Mouse (Mus musculus) myocyte (in vitro differentiated cells): ENCODE measurements at regions not wholly inside any gene's neighbourhood (a gene's known extent, or its start where the extent isn't known, plus 50 kb on each side); places are given as distances from the start of the nearest gene placed in this dataset.

Experiments
- H3K27me3 ChIP-seq: one replicate; pipeline ENCODE4 v1.6.1; 2011; ENCODE audit not compliant: control insufficient read depth, insufficient read depth, insufficient read length
- H3K36me3 ChIP-seq: one replicate; pipeline ENCODE4 v1.6.1; 2011; ENCODE audit not compliant: control insufficient read depth, insufficient read depth
- H3K4me2 ChIP-seq: one replicate; pipeline ENCODE4 v1.6.1; 2011; ENCODE audit warnings: low read depth, control low read depth
- H3K4me3 ChIP-seq: one replicate; pipeline ENCODE4 v1.5.1; 2011; ENCODE audit warnings: mild to moderate bottlenecking, control low read depth, moderate library complexity
- H3K79me2 ChIP-seq: one replicate; pipeline ENCODE4 v1.6.1; 2011; ENCODE audit not compliant: control insufficient read depth, insufficient read depth
- H3ac ChIP-seq: one replicate; pipeline ENCODE4 v1.6.1; 2011; ENCODE audit not compliant: control insufficient read depth, insufficient read length
- CEBPB ChIP-seq: IDR thresholded peaks from 2 replicates; pipeline ENCODE4 v1.6.1; 2011; ENCODE audit warnings: mild to moderate bottlenecking, moderate library complexity; ENCODE audit not compliant: poor library complexity, insufficient read depth, severe bottlenecking
- E2F4 ChIP-seq: IDR thresholded peaks from one replicate; pipeline ENCODE4 v1.6.1; 2011; ENCODE audit warnings: mild to moderate bottlenecking, control low read depth, moderate library complexity; ENCODE audit not compliant: insufficient read depth
- MAX ChIP-seq: IDR thresholded peaks from one replicate; pipeline ENCODE4 v1.6.1; 2011; ENCODE audit warnings: low read depth, mild to moderate bottlenecking, control low read depth
- MYOD1 ChIP-seq, 3 experiments: IDR thresholded peaks; one replicate each; pipeline ENCODE4 v1.6.1; 2011; ENCODE audit warnings: control low read depth in 2 of 3, low read depth in 2 of 3, mild to moderate bottlenecking in 2 of 3, moderate library complexity in 1 of 3; ENCODE audit not compliant: insufficient read length in 2 of 3, control insufficient read depth in 1 of 3
- MYOG ChIP-seq, 3 experiments: IDR thresholded peaks; one replicate each; pipeline ENCODE4 v1.6.1; 2011; ENCODE audit warnings: control low read depth in 2 of 3, low read depth in 2 of 3, mild to moderate bottlenecking in 2 of 3; ENCODE audit not compliant: insufficient read length in 2 of 3, control insufficient read depth in 1 of 3, insufficient read depth in 1 of 3
- POLR2A ChIP-seq: IDR thresholded peaks from one replicate; pipeline ENCODE4 v1.6.1; 2011; ENCODE audit warnings: low read depth, mild to moderate bottlenecking, control low read depth, moderate library complexity; ENCODE audit not compliant: insufficient read length
- POLR2AphosphoS2 ChIP-seq: IDR thresholded peaks from one replicate; pipeline ENCODE4 v1.6.1; 2011; ENCODE audit warnings: low read depth, control low read depth; ENCODE audit not compliant: insufficient read length
- REST ChIP-seq: IDR thresholded peaks from one replicate; pipeline ENCODE4 v1.6.1; 2011; ENCODE audit warnings: mild to moderate bottlenecking, control low read depth, moderate library complexity; ENCODE audit not compliant: insufficient read depth, insufficient read length
- SRF ChIP-seq: IDR thresholded peaks from one replicate; pipeline ENCODE4 v1.6.1; 2011; ENCODE audit warnings: low read depth; ENCODE audit not compliant: control insufficient read depth, insufficient read length
- TCF12 ChIP-seq: IDR thresholded peaks from one replicate; pipeline ENCODE4 v1.6.1; 2011; ENCODE audit warnings: mild to moderate bottlenecking, control low read depth; ENCODE audit not compliant: poor library complexity, insufficient read depth, severe bottlenecking
- TCF3 ChIP-seq: IDR thresholded peaks from one replicate; pipeline ENCODE4 v1.6.1; 2011; ENCODE audit warnings: low read depth, control low read depth; ENCODE audit not compliant: insufficient read length
- USF1 ChIP-seq: IDR thresholded peaks from one replicate; pipeline ENCODE4 v1.6.1; 2011; ENCODE audit warnings: low read depth, mild to moderate bottlenecking, control low read depth, moderate library complexity

DNA sequence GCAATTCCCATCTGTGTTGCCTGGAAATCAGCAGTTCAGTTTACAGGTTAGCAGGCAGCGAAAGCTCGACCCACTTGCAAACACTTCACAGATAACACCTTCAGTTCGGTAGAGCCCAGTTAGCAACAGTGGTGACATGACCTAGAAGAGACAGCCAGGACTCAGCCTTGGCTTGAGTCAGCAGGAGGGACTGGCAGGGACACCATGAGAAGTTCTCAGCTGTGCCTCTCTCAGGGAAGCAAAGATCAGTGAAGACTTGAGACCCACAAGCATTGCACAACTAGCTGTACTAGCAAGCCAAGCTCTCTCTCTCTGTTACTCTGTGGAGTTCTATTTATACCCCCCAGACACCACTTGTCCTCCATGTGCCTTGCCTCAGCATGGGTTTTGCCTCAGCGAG is 161.6 kb upstream of the Gk2 start:
- no peak for TF ChIP-seq MAX
- no peak for TF ChIP-seq TCF3
- no peak for TF ChIP-seq MYOD1 (IDR thresholded peaks at IDR 0.05; ENCODE audit: control insufficient read depth in 1 of 3, insufficient read length in 2 of 3, low read depth in 2 of 3)
- no peak for TF ChIP-seq POLR2AphosphoS2
- TF ChIP-seq E2F4, result no peak
- no peak for TF ChIP-seq REST
- TF ChIP-seq CEBPB, result no peak
- no peak for TF ChIP-seq TCF12
- no peak for TF ChIP-seq SRF
- TF ChIP-seq USF1, result no peak
- TF ChIP-seq MYOG (IDR thresholded peaks at IDR 0.05; ENCODE audit: control insufficient read depth in 1 of 3, insufficient read depth in 1 of 3, insufficient read length in 2 of 3, low read depth in 2 of 3), result no peak
- no peak for TF ChIP-seq POLR2A
- Histone ChIP-seq H3K4me2 (no peak overlapping the region), H3ac (no peak overlapping the region), H3K79me2 (no peaks in the 10 kb centered on the region), H3K4me3 (no peak overlapping the region), H3K36me3 (no peaks in the 10 kb centered on the region), H3K27me3 (no peaks in the 10 kb centered on the region)

DNA sequence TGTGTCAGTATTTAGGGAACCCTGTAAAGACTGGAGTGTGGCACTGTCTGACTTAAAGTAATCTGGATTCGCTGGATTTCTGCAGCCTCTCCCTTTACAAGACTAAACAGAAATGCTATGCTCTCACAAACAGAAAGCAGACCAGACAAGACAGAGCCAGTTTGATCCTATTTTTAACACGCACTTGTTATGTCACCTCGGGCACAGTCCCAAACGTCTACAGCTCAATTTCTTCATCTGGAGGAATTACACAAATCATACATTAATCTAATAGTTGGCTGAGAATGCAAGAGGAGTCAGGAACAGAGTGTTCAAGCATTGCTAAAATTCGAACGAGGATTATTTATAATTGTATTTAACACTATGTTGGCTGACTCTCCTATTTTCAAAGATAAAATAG is 145.4 kb upstream of the Gk2 start:
- TF ChIP-seq SRF (no peak), CEBPB (no peak), POLR2AphosphoS2 (no peak), E2F4 (no peak), MYOD1 (IDR thresholded peaks at IDR 0.05; ENCODE audit: control insufficient read depth in 1 of 3, insufficient read length in 2 of 3, low read depth in 2 of 3) (no peak), MYOG (IDR thresholded peaks at IDR 0.05; ENCODE audit: control insufficient read depth in 1 of 3, insufficient read depth in 1 of 3, insufficient read length in 2 of 3, low read depth in 2 of 3) (no peak), REST (no peak), TCF3 (no peak), USF1 (no peak), TCF12 (no peak), POLR2A (no peak), MAX (no peak)
- no peak overlapping the region for H3K4me3 ChIP-seq

GRCm38 (mm10) chr5:97601384-97601783 is 144.6 kb upstream of the Gk2 start:
- Histone ChIP-seq H3K4me2 (no peak overlapping the region), H3ac (no peak overlapping the region), H3K79me2 (no peaks in the 10 kb centered on the region), H3K36me3 (no peaks in the 10 kb centered on the region), H3K27me3 (no peaks in the 10 kb centered on the region), H3K4me3 (no peak overlapping the region)
- TF ChIP-seq CEBPB (no peak), SRF (no peak), POLR2AphosphoS2 (no peak), POLR2A (no peak), MYOG (IDR thresholded peaks at IDR 0.05; ENCODE audit: control insufficient read depth in 1 of 3, insufficient read depth in 1 of 3, insufficient read length in 2 of 3, low read depth in 2 of 3) (no peak), MYOD1 (IDR thresholded peaks at IDR 0.05; ENCODE audit: control insufficient read depth in 1 of 3, insufficient read length in 2 of 3, low read depth in 2 of 3) (no peak), E2F4 (no peak), TCF12 (no peak), USF1 (no peak), MAX (no peak), TCF3 (no peak), REST (no peak)

More for the DNA sequence above, 145.4 kb upstream of the Gk2 start:
- Histone ChIP-seq H3K79me2 (no peaks in the 10 kb centered on the region), H3ac (no peak overlapping the region), H3K27me3 (no peaks in the 10 kb centered on the region), H3K4me2 (no peak overlapping the region), H3K36me3 (no peaks in the 10 kb centered on the region)

DNA sequence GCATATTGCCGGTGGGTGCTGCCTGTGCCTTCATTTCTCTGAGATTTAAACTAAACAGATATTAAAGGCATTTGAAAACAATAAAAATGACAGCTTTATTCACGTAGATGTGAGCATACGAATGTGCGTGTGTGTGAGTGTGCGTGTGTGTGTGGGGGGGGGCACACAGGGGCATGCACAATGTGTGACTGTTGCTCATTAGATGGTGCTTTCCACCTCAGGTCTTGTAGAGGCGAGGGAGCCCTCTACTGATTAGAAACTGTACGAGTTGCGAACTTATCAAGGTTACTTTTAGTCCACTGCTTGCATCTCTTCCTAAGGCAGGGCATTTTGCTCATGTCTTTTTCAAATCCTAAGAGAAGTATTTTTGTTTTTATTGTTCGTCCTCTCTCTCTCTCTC is 141.9 kb upstream of the Gk2 start:
- H3K4me3 ChIP-seq, result no peak overlapping the region
- no peak overlapping the region for H3K4me2 ChIP-seq
- H3K27me3 ChIP-seq, result no peaks in the 10 kb centered on the region
- no peaks in the 10 kb centered on the region for H3K79me2 ChIP-seq
- no peaks in the 10 kb centered on the region for H3K36me3 ChIP-seq
- TF ChIP-seq TCF3 (no peak), POLR2A (no peak), POLR2AphosphoS2 (no peak), REST (no peak), CEBPB (no peak), MYOD1 (IDR thresholded peaks at IDR 0.05; ENCODE audit: control insufficient read depth in 1 of 3, insufficient read length in 2 of 3, low read depth in 2 of 3) (no peak), MAX (no peak), TCF12 (no peak), MYOG (IDR thresholded peaks at IDR 0.05; ENCODE audit: control insufficient read depth in 1 of 3, insufficient read depth in 1 of 3, insufficient read length in 2 of 3, low read depth in 2 of 3) (no peak), E2F4 (no peak), SRF (no peak), USF1 (no peak)
- no peak overlapping the region for H3ac ChIP-seq
